Mouse (Mus musculus) cerebellum, adult 18-20 months (tissue): ENCODE measurements at regions not wholly inside any gene's neighbourhood (a gene's known extent, or its start where the extent isn't known, plus 50 kb on each side); places are given as distances from the start of the nearest gene placed in this dataset.
A peak's percentile ranks its signal among the peaks of the same experiment; 100 is the strongest.

Source experiments
- DNase-seq, 2 experiments: peaks; one replicate each; pipeline ENCODE4 v3.0.0; 2021

- no peak for DNase-seq
Observed at GRCm38 (mm10) chr7:58557535-58557934, 98.4 kb upstream of the Atp10a start.

GRCm38 (mm10) chr7:58568807-58569206 is 87.2 kb upstream of the Atp10a start:
- DNase-seq, result no peak

GRCm38 (mm10) chr7:58584241-58584820 is 71.6 kb upstream of the Atp10a start:
- peak; percentile 28 to 44 for DNase-seq

- no peak for DNase-seq
Observed at GRCm38 (mm10) chr7:58585626-58586256, 70.2 kb upstream of the Atp10a start.

- DNase-seq, result no peak
Observed at GRCm38 (mm10) chr7:58595951-58596350, 60.0 kb upstream of the Atp10a start.
